Mouse (Mus musculus): Measurements from ENCODE around the gene Rnf6. TPM values are rescaled to one million over a fixed set of nuclear protein-coding genes. Genes with fewer than 3 reads are reported as not detected.

The Rnf6 gene
- total RNA-seq, 2 experiments from 2014 or later = 17.9 to 40.3 TPM

Other genes starting within 250 kb of the Rnf6 start
- gene Cyp3a25, start 211.9 kb downstream of the Rnf6 start, total RNA-seq (2015) = not detected in 2 replicates
- gene Cyp3a25, start 211.9 kb downstream of the Rnf6 start, total RNA-seq (2017) = not detected in 2 replicates
- gene Cyp3a59, start 142.3 kb downstream of the Rnf6 start, total RNA-seq (2015) = not detected in 2 replicates
- not detected in 2 replicates for gene Cyp3a59, start 142.3 kb downstream of the Rnf6 start, total RNA-seq (2017)
- not detected in 2 replicates for gene Gm5565, start 61.0 kb downstream of the Rnf6 start, total RNA-seq (2015)
- gene Gm5565, start 61.0 kb downstream of the Rnf6 start, total RNA-seq (2017) = not detected in 2 replicates
- not detected in 2 replicates for gene Gm6309, start 50.8 kb downstream of the Rnf6 start, total RNA-seq (2015)
- not detected in 2 replicates for gene Gm6309, start 50.8 kb downstream of the Rnf6 start, total RNA-seq (2017)
- 0.51 and 0.79 TPM in 2 replicates for gene 1700001J03Rik, start 36.3 kb downstream of the Rnf6 start, total RNA-seq (2015)
- not detected in 2 replicates for gene 1700001J03Rik, start 36.3 kb downstream of the Rnf6 start, total RNA-seq (2017)
- gene Cdk8, start 9.7 kb upstream of the Rnf6 start, total RNA-seq (2015) = 53.2 and 55.4 TPM in 2 replicates
- gene Cdk8, start 9.7 kb upstream of the Rnf6 start, total RNA-seq (2017) = 41.0 and 50.5 TPM in 2 replicates
- gene Wasf3, start 163.4 kb upstream of the Rnf6 start, total RNA-seq (2015) = not detected in 2 replicates
- not detected in 2 replicates for gene Wasf3, start 163.4 kb upstream of the Rnf6 start, total RNA-seq (2017)

All from megakaryocyte progenitor cell, adult 5-6 weeks (primary cell).